Mouse (Mus musculus): ENCODE measurements at regions not wholly inside any gene's neighbourhood (a gene's known extent, or its start where the extent isn't known, plus 50 kb on each side); places are given as distances from the start of the nearest gene placed in this dataset.

DNA sequence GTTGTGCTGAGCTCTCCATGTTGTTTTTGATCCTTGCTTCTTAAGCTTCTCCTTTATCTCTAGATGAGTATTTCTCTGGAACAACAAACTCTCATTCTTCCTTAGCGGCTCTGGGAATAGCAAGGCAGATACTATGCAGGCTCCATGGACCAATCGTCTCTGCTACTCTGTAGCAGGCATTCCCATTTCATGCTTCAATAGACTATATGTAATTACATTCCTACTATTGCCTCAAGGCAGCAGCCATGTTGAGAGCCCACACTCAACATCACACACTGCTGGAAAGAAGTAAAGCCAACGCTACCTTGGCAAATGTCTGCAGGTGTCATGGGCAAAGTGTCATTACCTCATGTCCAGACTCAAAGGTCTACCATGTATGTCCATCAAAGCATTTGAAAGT lies 119.6 kb upstream of the E2f7 start:
- no peak for ATAC-seq (ENCODE audit: low read depth)
- Histone ChIP-seq H3K4me2 (ENCODE audit: low read depth, low read length) (no peak overlapping the region), H3K36me3 (ENCODE audit: control insufficient read depth, insufficient read depth, low read length) (no peaks in the 10 kb centered on the region), H3K9ac (ENCODE audit: low read depth, low read length) (no peak overlapping the region), H3K9me3 (ENCODE audit: control insufficient read depth, low read length) (no peaks in the 10 kb centered on the region), H3K4me3 (ENCODE audit: low read depth, low read length) (no peak overlapping the region), H3K27me3 (replicated peaks; ENCODE audit: control insufficient read depth, insufficient read depth, low read length) (no peaks in the 10 kb centered on the region), H3K4me1 (ENCODE audit: control insufficient read depth, insufficient read depth, low read length) (no peaks in the 10 kb centered on the region), H3K27ac (replicated peaks; ENCODE audit: low read depth, low read length) (no peak overlapping the region)
- WGBS, result 86% methylated on average over 3 of the region's 3 CpGs
- no peak for DNase-seq (ENCODE audit: low spot score)

DNA sequence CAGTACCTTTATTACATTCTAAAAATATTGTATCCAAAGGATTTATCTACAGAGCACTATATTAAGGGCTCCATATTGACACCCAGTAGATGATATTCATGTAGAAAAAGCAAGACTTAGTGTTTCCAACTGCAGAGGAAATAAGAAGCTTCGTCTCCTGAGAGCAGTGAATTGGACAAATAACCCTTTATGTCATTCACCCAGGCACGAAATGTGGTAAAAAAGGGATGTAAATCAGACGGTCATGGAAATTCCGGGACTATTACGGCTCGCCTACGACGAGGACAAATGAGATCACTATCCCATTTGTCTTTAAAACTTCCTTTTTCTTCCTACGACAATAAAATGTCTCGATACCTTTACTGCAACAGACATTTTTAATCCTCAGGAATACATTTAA lies 104.8 kb upstream of the E2f7 start:
- ATAC-seq (ENCODE audit: low read depth) (no peak), DNase-seq (ENCODE audit: low spot score) (peak; percentile 32)
- H3K4me1 ChIP-seq (ENCODE audit: control insufficient read depth, insufficient read depth, low read length), result no peaks in the 10 kb centered on the region
- H3K9me3 ChIP-seq (ENCODE audit: control insufficient read depth, low read length), result no peaks in the 10 kb centered on the region
- H3K27me3 ChIP-seq (replicated peaks; ENCODE audit: control insufficient read depth, insufficient read depth, low read length), result no peaks in the 10 kb centered on the region
- no peak overlapping the region for H3K4me2 ChIP-seq (ENCODE audit: low read depth, low read length)
- no peak overlapping the region for H3K27ac ChIP-seq (replicated peaks; ENCODE audit: low read depth, low read length)
- H3K9ac ChIP-seq (ENCODE audit: low read depth, low read length), result no peak overlapping the region
- no peak overlapping the region for H3K4me3 ChIP-seq (ENCODE audit: low read depth, low read length)
- no peaks in the 10 kb centered on the region for H3K36me3 ChIP-seq (ENCODE audit: control insufficient read depth, insufficient read depth, low read length)
- 33% methylated on average over 10 of the region's 10 CpGs for WGBS

DNA sequence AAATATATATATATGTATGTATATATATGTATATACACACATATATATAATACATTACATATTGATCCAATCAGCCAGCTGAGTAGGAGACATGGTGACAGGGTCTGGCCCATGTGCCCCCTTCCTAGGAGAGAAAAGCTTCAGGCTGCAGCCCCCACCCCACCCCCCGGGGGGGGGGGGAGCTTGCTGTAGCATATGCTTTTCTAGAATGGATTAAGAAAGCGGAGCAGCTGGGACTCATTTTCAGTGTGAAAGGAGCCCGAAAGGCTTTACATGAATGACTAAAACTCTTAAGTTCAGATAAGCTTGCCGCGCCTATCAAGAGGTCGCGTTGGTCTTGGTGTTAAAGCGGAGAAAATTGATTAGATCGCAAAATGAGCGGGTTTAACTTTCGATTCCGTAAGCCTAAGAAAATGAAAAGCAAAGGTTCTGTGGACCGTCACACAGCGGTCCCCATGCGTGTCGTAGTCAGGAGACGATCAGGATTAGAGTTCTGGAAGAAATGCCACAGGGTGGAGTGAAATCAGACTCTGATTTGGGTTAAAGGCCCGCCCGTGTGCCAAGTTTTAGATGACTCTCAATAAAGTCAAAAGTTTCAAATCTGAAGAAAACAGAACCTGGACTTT lies 103.1 kb upstream of the E2f7 start:
- H3K4me2 ChIP-seq (ENCODE audit: low read depth, low read length), result peak overlapping the region; percentile 22; the same call in 1 of the 2 replicates
- peak overlapping the region; percentile 10; the same call in 1 of the 2 replicates for H3K4me3 ChIP-seq (ENCODE audit: low read depth, low read length)
- no peaks in the 10 kb centered on the region for H3K27me3 ChIP-seq (replicated peaks; ENCODE audit: control insufficient read depth, insufficient read depth, low read length)
- H3K27ac ChIP-seq (replicated peaks; ENCODE audit: low read depth, low read length), result no peak overlapping the region
- no peaks in the 10 kb centered on the region for H3K36me3 ChIP-seq (ENCODE audit: control insufficient read depth, insufficient read depth, low read length)
- 59% methylated on average over 19 of the region's 19 CpGs for WGBS
- DNase-seq (ENCODE audit: low spot score) (peak; percentile 56), ATAC-seq (ENCODE audit: low read depth) (no peak)
- no peaks in the 10 kb centered on the region for H3K4me1 ChIP-seq (ENCODE audit: control insufficient read depth, insufficient read depth, low read length)
- H3K9me3 ChIP-seq (ENCODE audit: control insufficient read depth, low read length), result no peaks in the 10 kb centered on the region
- H3K9ac ChIP-seq (ENCODE audit: low read depth, low read length), result no peak overlapping the region

DNA sequence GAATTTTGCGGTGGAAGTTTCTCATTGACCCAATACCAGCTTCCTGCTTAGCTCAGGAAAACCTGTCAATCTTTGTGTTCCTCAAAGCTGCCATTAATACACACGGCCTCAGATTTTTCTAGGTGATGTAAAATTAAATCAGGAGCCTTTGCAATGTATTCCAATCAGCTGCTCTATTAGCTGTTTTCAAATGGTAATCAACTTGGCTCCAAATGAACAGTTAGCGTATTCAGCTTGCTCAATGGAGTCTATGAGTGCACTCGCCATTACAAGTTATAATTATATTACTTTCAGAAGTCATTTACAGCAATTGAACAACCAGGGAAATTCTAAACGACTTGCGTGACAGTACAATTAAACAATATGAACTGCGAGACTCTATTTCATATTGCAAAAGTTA lies 97.6 kb upstream of the E2f7 start:
- H3K9me3 ChIP-seq (ENCODE audit: control insufficient read depth, low read length), result no peaks in the 10 kb centered on the region
- no peaks in the 10 kb centered on the region for H3K36me3 ChIP-seq (ENCODE audit: control insufficient read depth, insufficient read depth, low read length)
- H3K4me3 ChIP-seq (ENCODE audit: low read depth, low read length), result no peak overlapping the region
- WGBS, result 87% methylated on average over 7 of the region's 7 CpGs
- H3K27ac ChIP-seq (replicated peaks; ENCODE audit: low read depth, low read length), result no peak overlapping the region
- H3K9ac ChIP-seq (ENCODE audit: low read depth, low read length), result no peak overlapping the region
- ATAC-seq (ENCODE audit: low read depth) (no peak), DNase-seq (ENCODE audit: low spot score) (no peak)
- no peak overlapping the region for H3K4me2 ChIP-seq (ENCODE audit: low read depth, low read length)
- H3K27me3 ChIP-seq (replicated peaks; ENCODE audit: control insufficient read depth, insufficient read depth, low read length), result no peaks in the 10 kb centered on the region
- no peaks in the 10 kb centered on the region for H3K4me1 ChIP-seq (ENCODE audit: control insufficient read depth, insufficient read depth, low read length)

DNA sequence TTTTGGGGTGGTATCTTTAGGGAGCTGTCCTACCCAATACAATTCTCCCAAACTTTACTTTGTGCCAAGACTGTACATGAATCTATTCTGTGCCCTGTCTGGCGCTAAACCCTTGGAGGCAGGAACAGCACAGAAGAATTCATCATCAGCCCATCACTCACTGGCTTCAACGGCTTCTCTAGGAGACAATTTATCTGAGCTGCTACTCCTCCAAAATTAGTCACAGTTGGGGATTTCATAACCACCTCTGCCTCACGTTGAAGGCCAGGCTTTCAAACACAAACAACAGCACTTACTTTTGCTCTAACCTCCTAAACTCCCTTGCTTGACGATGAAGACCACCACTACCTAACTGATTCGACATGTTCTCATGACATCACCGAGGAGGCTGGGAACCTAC lies 95.1 kb upstream of the E2f7 start:
- ATAC-seq (ENCODE audit: low read depth), result no peak
- Histone ChIP-seq H3K27ac (replicated peaks; ENCODE audit: low read depth, low read length) (no peak overlapping the region), H3K9ac (ENCODE audit: low read depth, low read length) (no peak overlapping the region), H3K4me3 (ENCODE audit: low read depth, low read length) (no peak overlapping the region), H3K27me3 (replicated peaks; ENCODE audit: control insufficient read depth, insufficient read depth, low read length) (no peaks in the 10 kb centered on the region), H3K4me2 (ENCODE audit: low read depth, low read length) (no peak overlapping the region), H3K9me3 (ENCODE audit: control insufficient read depth, low read length) (no peaks in the 10 kb centered on the region), H3K36me3 (ENCODE audit: control insufficient read depth, insufficient read depth, low read length) (no peaks in the 10 kb centered on the region), H3K4me1 (ENCODE audit: control insufficient read depth, insufficient read depth, low read length) (no peaks in the 10 kb centered on the region)
- 68% methylated on average over 6 of the region's 6 CpGs for WGBS
- DNase-seq (ENCODE audit: low spot score), result no peak

DNA sequence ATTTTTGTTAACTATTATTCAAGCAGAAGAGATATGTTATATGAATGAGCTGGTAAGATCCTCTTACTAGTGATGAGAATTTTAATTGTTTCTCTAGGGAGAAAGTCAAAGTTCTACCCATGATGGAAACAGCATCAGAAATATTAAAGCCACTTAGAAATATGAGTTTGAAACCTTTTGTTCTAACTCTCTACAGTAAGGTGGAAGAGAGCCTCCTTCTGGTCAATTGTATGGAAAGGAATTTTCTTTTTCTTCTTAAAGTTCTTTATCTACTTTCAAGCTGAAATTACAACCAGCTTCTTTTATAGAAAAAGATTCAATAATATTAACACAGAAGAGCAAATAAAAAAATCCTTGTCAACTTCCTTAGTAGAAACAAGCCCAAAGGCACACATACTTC lies 94.4 kb upstream of the E2f7 start:
- Histone ChIP-seq H3K27ac (replicated peaks; ENCODE audit: low read depth, low read length) (no peak overlapping the region), H3K9me3 (ENCODE audit: control insufficient read depth, low read length) (no peaks in the 10 kb centered on the region), H3K4me3 (ENCODE audit: low read depth, low read length) (no peak overlapping the region), H3K9ac (ENCODE audit: low read depth, low read length) (no peak overlapping the region), H3K27me3 (replicated peaks; ENCODE audit: control insufficient read depth, insufficient read depth, low read length) (no peaks in the 10 kb centered on the region), H3K4me1 (ENCODE audit: control insufficient read depth, insufficient read depth, low read length) (no peaks in the 10 kb centered on the region), H3K4me2 (ENCODE audit: low read depth, low read length) (no peak overlapping the region), H3K36me3 (ENCODE audit: control insufficient read depth, insufficient read depth, low read length) (no peaks in the 10 kb centered on the region)
- DNase-seq (ENCODE audit: low spot score) (peak; percentile 44), ATAC-seq (ENCODE audit: low read depth) (no peak)

DNA sequence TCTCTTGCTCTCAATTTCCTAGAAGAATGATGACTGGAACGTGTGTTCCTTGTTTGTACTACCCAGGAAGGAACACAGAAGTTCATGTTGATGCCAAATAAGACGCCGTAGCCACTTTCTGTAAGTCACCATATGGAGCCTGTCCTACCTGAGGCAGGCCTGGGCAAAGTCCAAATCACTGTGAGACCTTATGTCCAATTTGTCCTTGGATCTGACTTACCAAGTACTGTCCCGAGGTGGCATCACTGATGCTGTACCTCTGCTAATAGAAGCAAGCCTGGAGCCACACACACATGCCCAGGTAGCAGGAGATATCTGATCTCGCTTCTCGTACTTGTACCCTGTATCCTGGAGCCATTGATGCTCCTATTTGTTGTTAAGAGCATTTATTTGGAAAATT lies 91.2 kb upstream of the E2f7 start:
- H3K27me3 ChIP-seq (replicated peaks; ENCODE audit: control insufficient read depth, insufficient read depth, low read length), result no peaks in the 10 kb centered on the region
- no peaks in the 10 kb centered on the region for H3K4me1 ChIP-seq (ENCODE audit: control insufficient read depth, insufficient read depth, low read length)
- H3K4me3 ChIP-seq (ENCODE audit: low read depth, low read length), result no peak overlapping the region
- H3K4me2 ChIP-seq (ENCODE audit: low read depth, low read length), result no peak overlapping the region
- no peaks in the 10 kb centered on the region for H3K9me3 ChIP-seq (ENCODE audit: control insufficient read depth, low read length)
- DNase-seq (ENCODE audit: low spot score) (no peak), ATAC-seq (ENCODE audit: low read depth) (no peak)
- no peak overlapping the region for H3K9ac ChIP-seq (ENCODE audit: low read depth, low read length)
- WGBS, result 74% methylated on average over 6 of the region's 6 CpGs
- no peak overlapping the region for H3K27ac ChIP-seq (replicated peaks; ENCODE audit: low read depth, low read length)
- no peaks in the 10 kb centered on the region for H3K36me3 ChIP-seq (ENCODE audit: control insufficient read depth, insufficient read depth, low read length)

DNA sequence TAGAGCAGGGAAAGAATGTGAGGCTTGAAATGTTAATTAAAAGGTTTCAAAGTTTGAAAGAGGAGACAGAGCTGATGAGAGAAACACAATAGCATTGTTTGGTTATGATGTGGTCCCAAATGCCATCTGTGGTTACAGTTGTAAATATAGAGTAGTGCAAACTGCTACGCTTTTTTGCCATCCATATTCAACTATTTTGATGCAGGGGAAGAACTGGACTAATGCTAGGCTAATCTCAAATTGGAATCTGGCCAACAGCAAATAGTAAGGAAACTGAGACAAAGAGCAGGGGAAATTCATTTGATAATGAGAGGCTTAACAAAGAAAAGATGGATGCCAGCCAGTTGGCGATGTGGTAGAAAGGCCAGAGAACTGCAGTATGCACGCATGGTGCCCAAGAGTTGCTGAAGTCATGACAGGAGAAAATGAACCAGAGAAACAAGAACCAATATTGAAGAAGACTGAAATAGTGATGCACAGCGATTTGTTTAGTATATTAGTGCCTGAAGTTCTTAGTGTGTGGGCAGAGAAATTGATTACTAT lies 87.0 kb upstream of the E2f7 start:
- no peak overlapping the region for H3K4me3 ChIP-seq (ENCODE audit: low read depth, low read length)
- no peak overlapping the region for H3K4me2 ChIP-seq (ENCODE audit: low read depth, low read length)
- whole genome bisulfite sequencing, result 88% methylated on average over 4 of the region's 4 CpGs
- no peaks in the 10 kb centered on the region for H3K4me1 ChIP-seq (ENCODE audit: control insufficient read depth, insufficient read depth, low read length)
- no peak overlapping the region for H3K9ac ChIP-seq (ENCODE audit: low read depth, low read length)
- peak; percentile 7 for DNase-seq (ENCODE audit: low spot score)
- H3K36me3 ChIP-seq (ENCODE audit: control insufficient read depth, insufficient read depth, low read length), result no peaks in the 10 kb centered on the region
- no peaks in the 10 kb centered on the region for H3K27me3 ChIP-seq (replicated peaks; ENCODE audit: control insufficient read depth, insufficient read depth, low read length)
- no peaks in the 10 kb centered on the region for H3K9me3 ChIP-seq (ENCODE audit: control insufficient read depth, low read length)
- ATAC-seq (ENCODE audit: low read depth), result no peak
- no peak overlapping the region for H3K27ac ChIP-seq (replicated peaks; ENCODE audit: low read depth, low read length)

DNA sequence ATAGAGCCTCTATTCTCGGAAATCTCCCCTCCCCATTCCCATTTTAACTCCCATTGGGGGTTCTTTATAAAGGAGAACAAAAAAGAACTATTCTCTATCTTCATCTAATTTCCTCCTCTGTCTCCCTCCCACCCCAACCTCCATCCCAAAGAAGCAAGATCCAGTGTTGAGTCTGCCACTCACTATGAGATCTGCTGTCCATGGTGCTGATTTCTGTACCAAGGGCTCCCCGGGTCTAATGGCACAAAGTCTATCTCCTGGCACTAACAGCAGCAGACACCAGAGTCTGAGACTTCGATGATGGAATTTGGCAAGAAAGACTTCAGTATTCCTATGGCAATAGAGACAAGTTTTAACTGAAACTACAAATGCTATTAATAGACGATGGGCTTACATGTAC lies 68.7 kb upstream of the E2f7 start:
- no peak for ATAC-seq (ENCODE audit: low read depth)
- 47% methylated on average over 4 of the region's 4 CpGs for WGBS

More for the DNA sequence above, 68.7 kb upstream of the E2f7 start:
- H3K27me3 ChIP-seq (replicated peaks; ENCODE audit: control insufficient read depth, insufficient read depth, low read length), result no peaks in the 10 kb centered on the region
- no peak overlapping the region for H3K27ac ChIP-seq (replicated peaks; ENCODE audit: low read depth, low read length)
- no peak overlapping the region for H3K4me2 ChIP-seq (ENCODE audit: low read depth, low read length)
- no peak overlapping the region for H3K9ac ChIP-seq (ENCODE audit: low read depth, low read length)
- no peak overlapping the region for H3K4me3 ChIP-seq (ENCODE audit: low read depth, low read length)
- H3K36me3 ChIP-seq (ENCODE audit: control insufficient read depth, insufficient read depth, low read length), result no peaks in the 10 kb centered on the region
- no peaks in the 10 kb centered on the region for H3K4me1 ChIP-seq (ENCODE audit: control insufficient read depth, insufficient read depth, low read length)
- no peaks in the 10 kb centered on the region for H3K9me3 ChIP-seq (ENCODE audit: control insufficient read depth, low read length)
- peak; percentile 80 for DNase-seq (ENCODE audit: low spot score)
